Mouse (Mus musculus) heart, adult 2 months (tissue): ENCODE data around the gene Gm21698. TPM values are rescaled to one million over a fixed set of nuclear protein-coding genes. Genes with fewer than 3 reads are reported as not detected.
"Not testable (repeated sequence)": the region's sequence is repeated elsewhere in the genome, so short reads cannot be mapped to it uniquely, and the experiment has no call there.

Experiments
- DNase-seq, 2 experiments: peaks; one replicate each; pipeline ENCODE4 v3.0.0; 2021
- H3K27ac ChIP-seq: fragments of 200-600 bp; 2 replicates; pipeline ENCODE4 v1.8.1; 2022
- H3K27me3 ChIP-seq: fragments of 200-500 bp; 2 replicates; pipeline ENCODE4 v1.6.1; 2012; ENCODE audit warnings: mild to moderate bottlenecking, low read length, inconsistent platforms, mixed read lengths; ENCODE audit not compliant: control insufficient read depth, insufficient read depth
- H3K36me3 ChIP-seq: fragments of 200-500 bp; 2 replicates; pipeline ENCODE4 v1.6.1; 2012; ENCODE audit warnings: low read length, inconsistent platforms; ENCODE audit not compliant: control insufficient read depth, insufficient read depth
- H3K4me1 ChIP-seq: fragments of 200-500 bp; 2 replicates; pipeline ENCODE4 v1.6.1; 2011; ENCODE audit warnings: low read length; ENCODE audit not compliant: control insufficient read depth, insufficient read depth
- H3K4me3 ChIP-seq: fragments of 200-600 bp; 2 replicates; pipeline ENCODE4 v1.8.1; 2022
- H3K79me2 ChIP-seq: fragments of 200-500 bp; replicated peaks from 2 replicates; pipeline ENCODE4 v1.6.1; 2012; ENCODE audit warnings: mild to moderate bottlenecking, inconsistent platforms, low read length, moderate library complexity, mixed read lengths; ENCODE audit not compliant: control insufficient read depth, insufficient read depth
- H3K9ac ChIP-seq: fragments of 200-500 bp; 2 replicates; pipeline ENCODE4 v1.6.1; 2012; ENCODE audit warnings: low read depth, mild to moderate bottlenecking, control low read depth, inconsistent platforms, low read length, mixed read lengths
- WGBS: fragments of 180-500 bp; shearing (Covaris S2); methylation state at CpG from one replicate; pipeline ENCODE4 v1.1.7; 2018; 5-methylcytosine and 5-hydroxymethylcytosine counted together
- intact Hi-C: fragments of 180-260 bp; cut with DNase I; formaldehyde crosslinking; loops from one replicate; pipeline ENCODE4 v1.15.1; 2025
- polyA plus RNA-seq: library from polyadenylated mRNA; depleted of rRNA; stranded (reverse); fragments of >200 nt; gene quantifications from 2 replicates; pipeline ENCODE4 v1.2.3, GENCODE M21; 2012; rRNA removed
- total RNA-seq, 2 experiments: library from RNA; stranded (reverse); gene quantifications; 2 replicates each; pipeline ENCODE4 v1.2.3; 2021

Gene Gm21698
- total and polyA plus RNA-seq, 3 experiments: not detected

DNA sequence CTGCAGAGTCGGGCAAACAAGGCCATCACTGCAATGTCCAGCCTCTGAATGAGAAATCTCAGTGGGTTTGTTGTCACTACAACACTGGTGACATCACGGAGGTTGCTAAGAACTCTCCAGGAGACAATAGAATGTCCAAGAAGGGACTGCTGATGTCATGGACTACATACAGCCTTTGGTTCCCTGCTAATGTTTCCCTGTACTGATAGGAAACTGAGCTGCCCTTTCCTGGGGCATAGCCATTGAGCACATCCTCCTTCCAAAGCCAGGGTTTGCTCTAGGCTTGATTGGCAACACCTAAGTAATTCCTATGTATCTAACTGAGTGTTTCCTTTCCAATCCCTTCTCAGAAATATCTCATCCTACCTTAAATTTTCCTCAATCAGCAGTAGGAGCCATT lies 46.2 kb downstream of the Gm21698 start, which contains the start of gene Gm21663:
Gm21663 (minus strand) TSS at position 101 of the 400 bp plus-strand sequence.
- DNase-seq, H3K4me1 ChIP-seq, H3K27me3 ChIP-seq, H3K27ac ChIP-seq, H3K9ac ChIP-seq, H3K4me3 ChIP-seq, intact Hi-C loops, H3K36me3 ChIP-seq, H3K79me2 ChIP-seq: not testable (repeated sequence)
- 40% methylated on average over 2 of the region's 2 CpGs for WGBS

Other genes with a start within 250 kb of the Gm21698 start
- gene Actr3b, start 228.7 kb downstream of the Gm21698 start, total RNA-seq: 10 to 100 TPM; 33.7 to 46.8 TPM
- gene Actr3b, start 228.7 kb downstream of the Gm21698 start, polyA plus RNA-seq: 28.3 and 28.5 TPM in 2 replicates
- not detected for gene Gm21663, start 46.3 kb downstream of the Gm21698 start, total RNA-seq
- not detected in 2 replicates for gene Gm21663, start 46.3 kb downstream of the Gm21698 start, polyA plus RNA-seq
- gene Gm21671, start 34.2 kb downstream of the Gm21698 start, total RNA-seq: not detected
- gene Gm21671, start 34.2 kb downstream of the Gm21698 start, polyA plus RNA-seq: not detected in 2 replicates
- gene Gm21680, start 16.0 kb downstream of the Gm21698 start, total RNA-seq: not detected
- gene Gm21680, start 16.0 kb downstream of the Gm21698 start, polyA plus RNA-seq: not detected in 2 replicates
- gene Gm1979, start 16.1 kb upstream of the Gm21698 start, total RNA-seq: not detected
- gene Gm1979, start 16.1 kb upstream of the Gm21698 start, polyA plus RNA-seq: not detected in 2 replicates
- not detected for gene Gm5862, start 34.3 kb upstream of the Gm21698 start, total RNA-seq
- not detected in 2 replicates for gene Gm5862, start 34.3 kb upstream of the Gm21698 start, polyA plus RNA-seq
- not detected for gene Speer4a, start 50.9 kb upstream of the Gm21698 start, total RNA-seq
- gene Speer4a, start 50.9 kb upstream of the Gm21698 start, polyA plus RNA-seq: not detected in 2 replicates
- not detected for gene Gm7347, start 69.9 kb upstream of the Gm21698 start, total RNA-seq
- gene Gm7347, start 69.9 kb upstream of the Gm21698 start, polyA plus RNA-seq: 0.06 TPM in 1 of 2 replicates, not detected in the other
- gene Gm10471, start 100.6 kb upstream of the Gm21698 start, total RNA-seq: not detected
- gene Gm10471, start 100.6 kb upstream of the Gm21698 start, polyA plus RNA-seq: not detected in 2 replicates
- not detected for gene 5031410I06Rik, start 116.7 kb upstream of the Gm21698 start, total RNA-seq
- not detected in 2 replicates for gene 5031410I06Rik, start 116.7 kb upstream of the Gm21698 start, polyA plus RNA-seq
- not detected for gene Gm10220, start 132.8 kb upstream of the Gm21698 start, total RNA-seq
- not detected in 2 replicates for gene Gm10220, start 132.8 kb upstream of the Gm21698 start, polyA plus RNA-seq